Mouse (Mus musculus) heart, embryonic 11.5 days (tissue): ENCODE measurements around the gene 4930558K02Rik. TPM values are rescaled to one million over a fixed set of nuclear protein-coding genes. Genes with fewer than 3 reads are reported as not detected.

Experiments
- ATAC-seq: fragments of 200-750 bp; cut with Nextera tagmentation; replicated peaks from 2 replicates; pipeline ENCODE4 v1.8.0; 2017; ENCODE audit warnings: moderate library complexity; ENCODE audit not compliant: insufficient number of reproducible peaks, low FRiP score, low TSS enrichment
- H3K27ac ChIP-seq: fragments of 300-500 bp; sonication (generic); 2 replicates; pipeline ENCODE4 v1.5.1; 2014; ENCODE audit warnings: mild to moderate bottlenecking, low read depth, low read length
- H3K27me3 ChIP-seq: fragments of 300-500 bp; sonication (generic); 2 replicates; pipeline ENCODE4 v1.6.1; 2014; ENCODE audit warnings: mild to moderate bottlenecking, low read length, mixed read lengths; ENCODE audit not compliant: control insufficient read depth, insufficient read depth
- H3K36me3 ChIP-seq: fragments of 300-500 bp; sonication (generic); 2 replicates; pipeline ENCODE4 v1.6.1; 2014; ENCODE audit warnings: mild to moderate bottlenecking, low read length, moderate library complexity, mixed read lengths; ENCODE audit not compliant: control insufficient read depth, insufficient read depth
- H3K4me1 ChIP-seq: fragments of 300-500 bp; sonication (generic); 2 replicates; pipeline ENCODE4 v1.6.1; 2014; ENCODE audit warnings: low read length; ENCODE audit not compliant: control insufficient read depth, insufficient read depth
- H3K4me2 ChIP-seq: fragments of 300-500 bp; sonication (generic); 2 replicates; pipeline ENCODE4 v1.6.1; 2014; ENCODE audit warnings: mild to moderate bottlenecking, moderate library complexity
- H3K4me3 ChIP-seq: fragments of 300-500 bp; sonication (generic); 2 replicates; pipeline ENCODE4 v1.5.1; 2014; ENCODE audit warnings: low read depth, low read length
- H3K9ac ChIP-seq: fragments of 300-500 bp; sonication (generic); 2 replicates; pipeline ENCODE4 v1.6.1; 2014; ENCODE audit warnings: mild to moderate bottlenecking, low read depth, low read length, moderate library complexity
- H3K9me3 ChIP-seq: fragments of 300-500 bp; sonication (generic); replicated peaks from 2 replicates; pipeline ENCODE4 v1.6.1; 2016; ENCODE audit warnings: low read length; ENCODE audit not compliant: control insufficient read depth
- WGBS: fragments of 180-500 bp; shearing (Covaris S2); extraction: QIAGEN DNeasy Blood & Tissue Kit; methylation state at CpG from one replicate; pipeline ENCODE4 v1.1.7; 2014; ENCODE audit not compliant: insufficient replicate concordance; 5-methylcytosine and 5-hydroxymethylcytosine counted together
- polyA plus RNA-seq: library from polyadenylated mRNA; unstranded; fragments of >200 nt; fragmentation: Nextera tagmentation; extraction: Ambion mirVana; gene quantifications from 2 replicates; pipeline ENCODE4 v1.2.1, GENCODE M21; 2014

The 4930558K02Rik gene
- polyA plus RNA-seq, 1 experiment from 2014 or later: not detected

- no peaks in the 10 kb centered on the region for H3K9me3 ChIP-seq
- no peak overlapping the region for H3K9ac ChIP-seq
- ATAC-seq: no peak
- H3K27me3 ChIP-seq: no peaks in the 10 kb centered on the region
- H3K4me1 ChIP-seq: peaks cover 12% of the 10 kb centered on the region; the same call in 1 of the 2 replicates
- WGBS: 96% methylated on average over 9 of the region's 9 CpGs
- H3K4me2 ChIP-seq: no peak overlapping the region
- H3K36me3 ChIP-seq: no peaks in the 10 kb centered on the region
- H3K27ac ChIP-seq: no peak overlapping the region
- H3K4me3 ChIP-seq: no peak overlapping the region
These were observed 8.6 kb downstream of the 4930558K02Rik start for GRCm38 (mm10) chr1:161970874-161971273.

GRCm38 (mm10) chr1:161968589-161969407 is 10.6 kb downstream of the 4930558K02Rik start, which contains the start of gene Pigc:
Pigc (plus strand) TSS chr1:161969186.
- Histone ChIP-seq H3K4me2 (peak within 1 kb of the TSS; percentile 67), H3K36me3 (no peaks in the 10 kb centered on the region), H3K4me3 (peak within 1 kb of the TSS; percentile 68), H3K9ac (peak within 1 kb of the TSS; percentile 92), H3K4me1 (peaks cover 10% of the 10 kb centered on the region; the same call in 1 of the 2 replicates), H3K9me3 (no peaks in the 10 kb centered on the region), H3K27ac (peak within 1 kb of the TSS; percentile 82), H3K27me3 (no peaks in the 10 kb centered on the region)
- 3% methylated on average over 37 of the region's 38 CpGs for WGBS
- peak; percentile 93 for ATAC-seq

GRCm38 (mm10) chr1:161967936-161968335 is 11.5 kb downstream of the 4930558K02Rik start:
- no peak overlapping the region for H3K27ac ChIP-seq
- H3K27me3 ChIP-seq: no peaks in the 10 kb centered on the region
- H3K4me3 ChIP-seq: no peak overlapping the region
- 0 out of 2 replicates have a peak, but pooled peaks cover 7% of the 10 kb centered on the region for H3K4me1 ChIP-seq
- H3K36me3 ChIP-seq: no peaks in the 10 kb centered on the region
- no peak overlapping the region for H3K4me2 ChIP-seq
- no peaks in the 10 kb centered on the region for H3K9me3 ChIP-seq
- H3K9ac ChIP-seq: no peak overlapping the region
- WGBS: 58% methylated on average over 2 of the region's 2 CpGs
- ATAC-seq: no peak

GRCm38 (mm10) chr1:161962465-161963377 is 16.7 kb downstream of the 4930558K02Rik start:
- Histone ChIP-seq H3K27ac (no peak overlapping the region), H3K27me3 (no peaks in the 10 kb centered on the region), H3K4me1 (peaks cover 5% of the 10 kb centered on the region; the same call in 1 of the 2 replicates), H3K36me3 (no peaks in the 10 kb centered on the region), H3K9me3 (no peaks in the 10 kb centered on the region), H3K9ac (no peak overlapping the region), H3K4me3 (no peak overlapping the region), H3K4me2 (no peak overlapping the region)
- WGBS: 51% methylated on average over 3 of the region's 3 CpGs
- ATAC-seq: 0 out of 2 replicates have a peak, but pooled peaks have one; percentile 57

- H3K4me1 ChIP-seq: peaks cover 5% of the 10 kb centered on the region; the same call in 1 of the 2 replicates
- no peak for ATAC-seq
- H3K36me3 ChIP-seq: no peaks in the 10 kb centered on the region
- H3K27ac ChIP-seq: no peak overlapping the region
- H3K4me2 ChIP-seq: no peak overlapping the region
- no peak overlapping the region for H3K9ac ChIP-seq
- H3K27me3 ChIP-seq: no peaks in the 10 kb centered on the region
- H3K9me3 ChIP-seq: no peaks in the 10 kb centered on the region
- H3K4me3 ChIP-seq: no peak overlapping the region
- 75% methylated on average over 19 of the region's 19 CpGs for WGBS
These were observed 21.2 kb downstream of the 4930558K02Rik start for GRCm38 (mm10) chr1:161957964-161958950.

GRCm38 (mm10) chr1:161955846-161956245 is 23.6 kb downstream of the 4930558K02Rik start:
- no peak for ATAC-seq
- Histone ChIP-seq H3K9me3 (no peaks in the 10 kb centered on the region), H3K4me1 (no peaks in the 10 kb centered on the region), H3K27me3 (no peaks in the 10 kb centered on the region), H3K9ac (no peak overlapping the region), H3K4me2 (no peak overlapping the region), H3K36me3 (no peaks in the 10 kb centered on the region), H3K27ac (no peak overlapping the region), H3K4me3 (no peak overlapping the region)
- 43% methylated on average over 5 of the region's 5 CpGs for WGBS

GRCm38 (mm10) chr1:161952599-161952998 is 26.8 kb downstream of the 4930558K02Rik start:
- no peak for ATAC-seq
- Histone ChIP-seq H3K36me3 (no peaks in the 10 kb centered on the region), H3K4me3 (no peak overlapping the region)

More at GRCm38 (mm10) chr1:161952599-161952998, 26.8 kb downstream of the 4930558K02Rik start:
- H3K27me3 ChIP-seq: no peaks in the 10 kb centered on the region
- no peaks in the 10 kb centered on the region for H3K9me3 ChIP-seq
- H3K9ac ChIP-seq: no peak overlapping the region
- WGBS: 44% methylated on average over 1 of the region's 1 CpGs
- no peak overlapping the region for H3K4me2 ChIP-seq
- no peak overlapping the region for H3K27ac ChIP-seq
- H3K4me1 ChIP-seq: no peaks in the 10 kb centered on the region
